Mouse (Mus musculus) thymus, adult 2 months (tissue): ENCODE data around the gene 1700123O20Rik.

ENCODE experiments used
- CTCF ChIP-seq: fragments of 200-500 bp; IDR thresholded peaks from 2 replicates; pipeline ENCODE4 v1.5.1; 2012; ENCODE audit warnings: mild to moderate bottlenecking, control low read depth, low read length, moderate library complexity, borderline replicate concordance; ENCODE audit not compliant: control insufficient read depth, poor library complexity, insufficient read depth; ENCODE audit errors: extremely low read depth
- POLR2A ChIP-seq: fragments of 200-500 bp; IDR thresholded peaks from 2 replicates; pipeline ENCODE4 v1.6.1; 2012; ENCODE audit warnings: mild to moderate bottlenecking, low read length, control low read depth, moderate library complexity; ENCODE audit not compliant: control insufficient read depth, poor library complexity, insufficient read depth; ENCODE audit errors: extremely low read depth

DNA sequence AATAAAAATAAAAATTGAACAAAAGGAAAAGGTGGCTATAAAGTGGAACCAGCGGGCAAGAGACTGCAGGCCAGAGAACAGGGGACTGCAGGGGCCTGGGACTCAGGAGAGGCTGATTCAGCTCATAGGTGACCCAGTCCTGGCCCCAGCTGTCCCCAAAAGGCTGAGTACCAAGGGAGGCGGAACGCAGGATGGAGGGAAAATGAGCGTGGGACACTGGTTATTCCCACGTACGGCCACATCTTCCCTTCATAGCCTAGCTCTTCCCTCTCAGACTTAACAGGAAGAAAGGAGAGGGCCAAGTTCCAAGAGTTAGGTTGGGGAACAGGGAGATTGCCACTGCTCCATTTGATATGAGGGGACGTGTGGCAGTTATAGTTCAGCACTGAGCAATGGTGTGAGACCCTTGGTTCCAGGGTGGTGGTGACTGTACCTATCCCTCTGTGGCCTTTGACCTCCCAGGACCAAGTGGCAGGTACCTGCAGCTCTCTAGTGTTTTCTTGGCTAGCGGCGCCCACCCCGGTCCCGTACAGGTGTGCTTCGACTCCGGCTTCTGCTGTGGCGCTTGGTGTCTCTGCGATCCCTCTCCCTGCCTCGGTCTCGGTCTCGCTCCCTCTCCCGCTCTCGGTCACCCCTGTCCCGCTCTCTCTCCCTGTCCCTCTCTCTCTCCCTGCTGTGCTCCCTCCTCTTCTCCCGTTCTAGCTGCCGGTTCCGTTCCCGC lies 43.6 kb upstream of the 1700123O20Rik start:
- TF ChIP-seq POLR2A (no peak), CTCF (no peak)
